Mouse (Mus musculus): ENCODE data around the gene Ecm1. TPM values are rescaled to one million over a fixed set of nuclear protein-coding genes. Genes with fewer than 3 reads are reported as not detected.
A peak's percentile ranks its signal among the peaks of the same experiment; 100 is the strongest.

Ecm1 gene
- polyA plus RNA-seq, 1 experiment from 2014 or later: 107 TPM

DNA sequence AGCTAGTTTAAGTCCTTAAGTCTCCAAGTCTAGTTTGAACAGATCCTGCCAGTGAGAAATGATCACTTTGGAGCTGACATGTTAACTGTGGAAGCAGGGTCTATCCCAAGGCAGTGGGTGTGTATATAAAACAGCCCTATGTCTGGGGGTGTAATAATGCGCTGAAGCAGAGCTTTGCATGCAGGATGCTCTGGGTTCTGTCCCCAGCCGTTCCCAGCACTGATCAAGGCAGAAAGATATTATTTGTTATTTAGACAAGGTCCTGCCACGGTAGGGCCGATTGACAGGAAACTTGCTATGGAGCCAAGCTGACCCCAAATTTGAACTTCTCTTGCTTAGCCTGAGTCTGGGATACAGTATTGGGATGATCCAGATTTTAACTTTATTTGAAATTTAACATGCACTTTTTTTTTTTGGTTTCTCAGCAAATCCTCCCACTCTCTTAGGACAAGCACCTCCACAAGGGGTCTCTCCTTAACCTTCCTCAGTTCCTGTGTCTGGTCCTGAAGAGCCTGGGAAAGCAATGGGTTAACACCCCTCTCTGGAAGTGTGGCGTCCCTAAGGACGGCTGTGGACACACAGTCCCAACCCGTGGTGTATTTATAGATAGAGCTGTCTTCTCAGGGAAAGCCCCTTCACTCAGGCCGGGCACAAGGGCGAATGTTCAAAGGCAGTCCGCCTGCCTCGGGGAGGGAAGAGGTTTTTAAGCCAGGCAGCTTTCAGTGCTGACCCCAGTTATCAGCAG, 50.0 kb downstream of the Ecm1 start:
- Histone ChIP-seq H3K9me3 (ENCODE audit: low read length) (no peaks in the 10 kb centered on the region), H3K9ac (replicated peaks; ENCODE audit: low read depth) (no peak overlapping the region), H3K27ac (ENCODE audit: low read length) (peak overlapping the region; percentile 74), H3K4me1 (ENCODE audit: insufficient read depth, low read depth, low read length) (peaks cover 16% of the 10 kb centered on the region; the same call in 1 of the 2 replicates), H3K27me3 (replicated peaks; ENCODE audit: insufficient read depth, low read length) (no peaks in the 10 kb centered on the region), H3K36me3 (ENCODE audit: insufficient read depth, low read length) (no peaks in the 10 kb centered on the region), H3K4me3 (ENCODE audit: low read depth, low read length) (no peak overlapping the region), H3K4me2 (replicated peaks; ENCODE audit: low read depth, low read length) (no peak overlapping the region)
- peak; percentile 30 for ATAC-seq
- TF ChIP-seq CTCF (IDR thresholded peaks at IDR 0.05) (peak; percentile 50), EP300 (IDR thresholded peaks at IDR 0.05) (peak; percentile 67)
- DNase-seq (ENCODE audit: low spot score): peak; percentile 78
- 19% methylated on average over 11 of the region's 11 CpGs for WGBS

DNA sequence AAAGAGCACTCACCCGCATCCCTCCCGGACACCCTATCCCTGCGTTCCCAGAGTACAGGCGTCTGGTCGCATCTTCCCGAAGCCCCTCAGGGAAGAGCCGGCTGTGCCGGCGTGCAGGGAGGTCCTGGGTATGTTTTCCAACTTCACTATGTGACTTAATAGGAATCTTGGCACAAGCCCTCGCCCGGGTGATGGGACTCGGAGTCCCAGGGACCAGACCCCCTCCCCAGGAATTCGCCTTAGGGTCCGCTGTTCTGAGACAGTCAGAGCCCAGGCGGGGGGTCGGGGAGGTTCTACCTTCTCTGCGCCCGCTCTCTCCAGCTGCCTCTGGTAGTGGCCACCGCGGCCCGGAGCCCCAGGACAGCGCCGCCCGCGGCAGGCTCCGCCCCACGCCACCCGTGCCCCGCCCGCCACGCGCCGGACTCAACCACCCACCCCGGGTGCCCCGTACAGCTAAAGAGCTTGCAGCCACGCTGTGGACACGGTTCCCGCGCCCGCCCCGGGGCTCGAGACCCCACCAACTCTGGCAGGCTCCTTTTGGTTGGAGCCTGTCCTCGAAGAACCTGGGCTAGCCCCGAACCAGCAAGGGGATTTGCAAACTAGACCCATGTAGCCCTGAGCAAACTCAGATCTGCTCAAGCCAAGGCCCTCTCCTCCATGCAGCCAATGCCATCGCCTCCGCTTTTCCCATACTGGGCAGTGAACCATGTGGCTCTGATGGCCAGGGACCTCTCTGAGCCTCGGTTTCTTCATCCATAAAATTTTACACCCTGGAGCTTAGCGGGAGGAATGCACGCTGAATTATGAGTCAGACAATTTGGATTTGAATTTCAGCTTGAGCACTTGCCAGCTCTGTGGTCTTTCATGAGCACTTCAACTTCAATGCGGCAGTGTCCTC, 51.6 kb downstream of the Ecm1 start, which contains the start of gene Adamtsl4:
Gene Adamtsl4, minus strand, starts transcription at position 394 of the 898 bp plus-strand sequence.
- H3K36me3 ChIP-seq (ENCODE audit: insufficient read depth, low read length): no peaks in the 10 kb centered on the region
- peak within 1 kb of the TSS; percentile 55 for H3K4me3 ChIP-seq (ENCODE audit: low read depth, low read length)
- peak within 1 kb of the TSS; percentile 85 for H3K4me2 ChIP-seq (replicated peaks; ENCODE audit: low read depth, low read length)
- H3K27ac ChIP-seq (ENCODE audit: low read length): peak within 1 kb of the TSS; percentile 91
- no peaks in the 10 kb centered on the region for H3K27me3 ChIP-seq (replicated peaks; ENCODE audit: insufficient read depth, low read length)
- peaks cover 2% of the 10 kb centered on the region; the same call in 1 of the 2 replicates for H3K4me1 ChIP-seq (ENCODE audit: insufficient read depth, low read depth, low read length)
- H3K9me3 ChIP-seq (ENCODE audit: low read length): no peaks in the 10 kb centered on the region
- TF ChIP-seq EP300 (IDR thresholded peaks at IDR 0.05): no peak
- TF ChIP-seq CTCF (IDR thresholded peaks at IDR 0.05): peak; percentile 19
- WGBS: 3% methylated on average over 39 of the region's 50 CpGs
- H3K9ac ChIP-seq (replicated peaks; ENCODE audit: low read depth): peak within 1 kb of the TSS; percentile 54
- DNase-seq (ENCODE audit: low spot score) (peak; percentile 89), ATAC-seq (peak; percentile 79)

DNA sequence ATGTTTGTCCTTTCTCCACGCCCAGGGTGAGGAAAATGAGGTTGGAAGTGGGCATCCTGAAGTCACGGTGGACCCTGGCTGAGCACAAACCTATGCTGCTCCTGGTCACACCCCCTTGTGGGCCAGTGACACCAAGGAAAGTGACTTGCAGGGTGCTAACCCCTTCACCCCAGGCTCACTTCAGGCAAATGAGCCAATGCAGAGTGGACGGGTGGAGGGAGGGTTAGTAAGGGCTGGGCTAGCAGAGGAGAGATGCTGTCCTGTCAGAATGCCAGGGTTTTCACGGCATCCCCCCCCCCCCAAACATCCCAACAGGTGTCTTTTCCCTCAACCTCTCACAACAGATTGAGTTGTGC, 52.2 kb downstream of the Ecm1 start:
- peak overlapping the region; percentile 54 for H3K9ac ChIP-seq (replicated peaks; ENCODE audit: low read depth)

DNA sequence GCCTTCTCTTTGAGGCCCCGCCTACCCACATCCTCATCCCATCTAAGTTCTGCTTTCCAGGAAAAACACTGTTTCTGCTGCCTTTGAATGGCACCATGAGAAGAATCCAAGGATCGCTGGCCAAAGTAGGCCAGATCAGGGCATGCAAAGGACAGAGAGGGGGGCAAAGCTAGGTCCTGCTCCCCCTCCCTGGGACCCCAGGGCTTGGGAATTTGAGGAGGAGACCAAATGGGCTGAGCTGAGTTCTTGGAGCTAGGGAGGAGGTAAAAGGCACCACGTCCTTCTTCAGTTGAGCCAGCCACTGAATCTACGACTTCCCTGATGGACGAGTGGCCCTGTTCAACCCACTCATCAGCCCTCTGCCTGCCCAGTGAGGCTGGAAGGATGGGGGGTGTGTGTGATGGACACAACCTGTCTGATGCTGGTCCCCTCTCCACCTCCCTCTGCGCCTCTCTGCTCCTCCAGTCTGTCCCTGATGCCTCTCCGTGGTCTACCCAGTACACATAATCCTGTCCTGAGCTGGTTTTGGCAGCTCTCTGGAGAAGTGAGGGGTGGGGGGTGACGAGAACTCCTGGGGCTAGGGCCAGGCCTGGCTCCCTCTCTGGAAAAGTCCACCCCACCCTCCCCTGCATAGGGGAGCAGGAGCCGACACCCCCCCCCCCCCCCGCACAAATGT, 52.7 kb downstream of the Ecm1 start:
- peaks cover 2% of the 10 kb centered on the region; the same call in 1 of the 2 replicates for H3K4me1 ChIP-seq (ENCODE audit: insufficient read depth, low read depth, low read length)
- peak overlapping the region; percentile 85 for H3K4me2 ChIP-seq (replicated peaks; ENCODE audit: low read depth, low read length)
- no peaks in the 10 kb centered on the region for H3K9me3 ChIP-seq (ENCODE audit: low read length)
- H3K9ac ChIP-seq (replicated peaks; ENCODE audit: low read depth): 0 out of 2 replicates have a peak overlapping the region, but pooled peaks have one; percentile 12
- H3K4me3 ChIP-seq (ENCODE audit: low read depth, low read length): peak overlapping the region; percentile 55
- ATAC-seq (peak; percentile 3; the same call in 1 of the 2 replicates), DNase-seq (ENCODE audit: low spot score) (peak; percentile 49)
- no peaks in the 10 kb centered on the region; the same call in 1 of the 2 replicates for H3K36me3 ChIP-seq (ENCODE audit: insufficient read depth, low read length)
- peak overlapping the region; percentile 91 for H3K27ac ChIP-seq (ENCODE audit: low read length)
- WGBS: 42% methylated on average over 10 of the region's 10 CpGs
- no peaks in the 10 kb centered on the region for H3K27me3 ChIP-seq (replicated peaks; ENCODE audit: insufficient read depth, low read length)
- no peak for TF ChIP-seq EP300 (IDR thresholded peaks at IDR 0.05)
- TF ChIP-seq CTCF (IDR thresholded peaks at IDR 0.05): no peak

More for the DNA sequence above, 52.2 kb downstream of the Ecm1 start:
- Histone ChIP-seq H3K4me2 (replicated peaks; ENCODE audit: low read depth, low read length) (peak overlapping the region; percentile 85), H3K36me3 (ENCODE audit: insufficient read depth, low read length) (no peaks in the 10 kb centered on the region), H3K27ac (ENCODE audit: low read length) (peak overlapping the region; percentile 91), H3K27me3 (replicated peaks; ENCODE audit: insufficient read depth, low read length) (no peaks in the 10 kb centered on the region), H3K9me3 (ENCODE audit: low read length) (no peaks in the 10 kb centered on the region), H3K4me1 (ENCODE audit: insufficient read depth, low read depth, low read length) (peaks cover 2% of the 10 kb centered on the region; the same call in 1 of the 2 replicates), H3K4me3 (ENCODE audit: low read depth, low read length) (peak overlapping the region; percentile 55)
- TF ChIP-seq EP300 (IDR thresholded peaks at IDR 0.05) (no peak), CTCF (IDR thresholded peaks at IDR 0.05) (peak; percentile 12; the same call in 1 of the 2 replicates)
- DNase-seq (ENCODE audit: low spot score): peak; percentile 34
- ATAC-seq: peak; percentile 8
- WGBS: 10% methylated on average over 4 of the region's 4 CpGs

DNA sequence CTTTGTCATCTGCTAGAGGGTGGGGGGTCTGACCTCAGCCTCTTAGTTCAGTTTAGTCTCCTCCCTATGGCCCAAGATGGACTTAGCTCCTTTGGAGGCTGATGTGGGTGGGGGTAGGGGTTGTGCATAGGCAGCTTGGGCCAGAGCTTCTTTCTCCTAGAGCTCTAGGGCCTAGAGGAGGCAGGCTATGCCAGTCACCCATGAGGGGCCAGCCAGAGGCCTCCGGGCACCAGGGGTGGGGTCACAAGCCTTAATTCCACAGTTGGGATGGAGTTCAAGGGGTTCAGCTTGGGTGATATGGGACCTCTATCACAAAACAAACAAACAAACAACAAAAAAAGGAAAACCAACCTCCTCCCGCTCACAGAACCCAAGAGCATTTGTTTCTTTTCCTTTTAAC, 53.7 kb downstream of the Ecm1 start:
- no peaks in the 10 kb centered on the region for H3K27me3 ChIP-seq (replicated peaks; ENCODE audit: insufficient read depth, low read length)
- no peak overlapping the region for H3K4me2 ChIP-seq (replicated peaks; ENCODE audit: low read depth, low read length)
- H3K9ac ChIP-seq (replicated peaks; ENCODE audit: low read depth): no peak overlapping the region
- peaks cover 2% of the 10 kb centered on the region; the same call in 1 of the 2 replicates for H3K4me1 ChIP-seq (ENCODE audit: insufficient read depth, low read depth, low read length)
- peak overlapping the region; percentile 91; the same call in 1 of the 2 replicates for H3K27ac ChIP-seq (ENCODE audit: low read length)
- WGBS: 74% methylated on average over 2 of the region's 2 CpGs
- ATAC-seq: no peak
- TF ChIP-seq EP300 (IDR thresholded peaks at IDR 0.05): no peak
- TF ChIP-seq CTCF (IDR thresholded peaks at IDR 0.05): no peak
- H3K9me3 ChIP-seq (ENCODE audit: low read length): no peaks in the 10 kb centered on the region
- DNase-seq (ENCODE audit: low spot score): no peak
- H3K36me3 ChIP-seq (ENCODE audit: insufficient read depth, low read length): no peaks in the 10 kb centered on the region; the same call in 1 of the 2 replicates
- H3K4me3 ChIP-seq (ENCODE audit: low read depth, low read length): no peak overlapping the region

Measured in lung, postnatal 0 days (tissue).